Mouse (Mus musculus): Measurements from ENCODE around the gene Olfr311. TPM values are rescaled to one million over a fixed set of nuclear protein-coding genes. Genes with fewer than 3 reads are reported as not detected.

Olfr311 gene
- polyA plus RNA-seq, 1 experiment from 2014 or later = not detected

- Histone ChIP-seq H3K9ac (ENCODE audit: low read depth, low read length) (no peak overlapping the region), H3K9me3 (ENCODE audit: control insufficient read depth, low read length) (peaks cover 17% of the 10 kb centered on the region), H3K27me3 (replicated peaks; ENCODE audit: control insufficient read depth, insufficient read depth, low read length) (no peaks in the 10 kb centered on the region), H3K4me1 (ENCODE audit: control insufficient read depth, insufficient read depth, low read depth, low read length) (no peaks in the 10 kb centered on the region), H3K4me3 (ENCODE audit: low read length) (no peak overlapping the region), H3K36me3 (ENCODE audit: control insufficient read depth, insufficient read depth, low read length) (peaks cover 47% of the 10 kb centered on the region), H3K27ac (ENCODE audit: low read depth, low read length) (no peak overlapping the region), H3K4me2 (ENCODE audit: low read length) (no peak overlapping the region)
- 97% methylated on average over 8 of the region's 8 CpGs for WGBS
- ATAC-seq = no peak
Measured at GRCm38 (mm10) chr11:58860744-58861143, 21.7 kb downstream of the Olfr311 start.

- ATAC-seq = peak; percentile 94
- peak within 1 kb of the TSS; percentile 87 for H3K27ac ChIP-seq (ENCODE audit: low read depth, low read length)
- WGBS = 4% methylated on average over 37 of the region's 37 CpGs
- peak within 1 kb of the TSS; percentile 70 for H3K4me3 ChIP-seq (ENCODE audit: low read length)
- peaks cover 4% of the 10 kb centered on the region; the same call in 1 of the 2 replicates for H3K4me1 ChIP-seq (ENCODE audit: control insufficient read depth, insufficient read depth, low read depth, low read length)
- H3K27me3 ChIP-seq (replicated peaks; ENCODE audit: control insufficient read depth, insufficient read depth, low read length) = no peaks in the 10 kb centered on the region
- no peaks in the 10 kb centered on the region for H3K9me3 ChIP-seq (ENCODE audit: control insufficient read depth, low read length)
- H3K9ac ChIP-seq (ENCODE audit: low read depth, low read length) = peak within 1 kb of the TSS; percentile 86
- H3K36me3 ChIP-seq (ENCODE audit: control insufficient read depth, insufficient read depth, low read length) = peaks cover 15% of the 10 kb centered on the region; the same call in 1 of the 2 replicates
- peak within 1 kb of the TSS; percentile 65 for H3K4me2 ChIP-seq (ENCODE audit: low read length)
Measured at GRCm38 (mm10) chr11:58867039-58867953, 28.2 kb downstream of the Olfr311 start, which contains the start of gene 2810021J22Rik. Gene 2810021J22Rik (plus strand): TSS chr11:58867216.

- H3K9me3 ChIP-seq (ENCODE audit: control insufficient read depth, low read length) = no peaks in the 10 kb centered on the region
- peak; percentile 5; the same call in 1 of the 2 replicates for ATAC-seq
- peaks cover 15% of the 10 kb centered on the region; the same call in 1 of the 2 replicates for H3K36me3 ChIP-seq (ENCODE audit: control insufficient read depth, insufficient read depth, low read length)
- H3K27me3 ChIP-seq (replicated peaks; ENCODE audit: control insufficient read depth, insufficient read depth, low read length) = no peaks in the 10 kb centered on the region
- H3K9ac ChIP-seq (ENCODE audit: low read depth, low read length) = peak overlapping the region; percentile 86; the same call in 1 of the 2 replicates
- peak overlapping the region; percentile 65 for H3K4me2 ChIP-seq (ENCODE audit: low read length)
- WGBS = 78% methylated on average over 6 of the region's 6 CpGs
- peak overlapping the region; percentile 70 for H3K4me3 ChIP-seq (ENCODE audit: low read length)
- peaks cover 4% of the 10 kb centered on the region; the same call in 1 of the 2 replicates for H3K4me1 ChIP-seq (ENCODE audit: control insufficient read depth, insufficient read depth, low read depth, low read length)
- no peak overlapping the region for H3K27ac ChIP-seq (ENCODE audit: low read depth, low read length)
Measured at GRCm38 (mm10) chr11:58867954-58868330, 28.9 kb downstream of the Olfr311 start.

GRCm38 (mm10) chr11:58870961-58871360 is 31.9 kb downstream of the Olfr311 start:
- no peak for ATAC-seq
- Histone ChIP-seq H3K4me1 (ENCODE audit: control insufficient read depth, insufficient read depth, low read depth, low read length) (peaks cover 4% of the 10 kb centered on the region; the same call in 1 of the 2 replicates), H3K9me3 (ENCODE audit: control insufficient read depth, low read length) (no peaks in the 10 kb centered on the region), H3K9ac (ENCODE audit: low read depth, low read length) (no peak overlapping the region), H3K4me3 (ENCODE audit: low read length) (no peak overlapping the region), H3K27ac (ENCODE audit: low read depth, low read length) (no peak overlapping the region), H3K27me3 (replicated peaks; ENCODE audit: control insufficient read depth, insufficient read depth, low read length) (no peaks in the 10 kb centered on the region), H3K36me3 (ENCODE audit: control insufficient read depth, insufficient read depth, low read length) (peaks cover 18% of the 10 kb centered on the region; the same call in 1 of the 2 replicates), H3K4me2 (ENCODE audit: low read length) (no peak overlapping the region)
- 94% methylated on average over 4 of the region's 4 CpGs for WGBS

- no peaks in the 10 kb centered on the region for H3K4me1 ChIP-seq (ENCODE audit: control insufficient read depth, insufficient read depth, low read depth, low read length)
- 84% methylated on average over 8 of the region's 8 CpGs for WGBS
- no peaks in the 10 kb centered on the region for H3K27me3 ChIP-seq (replicated peaks; ENCODE audit: control insufficient read depth, insufficient read depth, low read length)
- H3K9me3 ChIP-seq (ENCODE audit: control insufficient read depth, low read length) = no peaks in the 10 kb centered on the region
- H3K4me3 ChIP-seq (ENCODE audit: low read length) = no peak overlapping the region
- no peak overlapping the region for H3K27ac ChIP-seq (ENCODE audit: low read depth, low read length)
- no peak overlapping the region for H3K9ac ChIP-seq (ENCODE audit: low read depth, low read length)
- no peak for ATAC-seq
- no peak overlapping the region for H3K4me2 ChIP-seq (ENCODE audit: low read length)
- H3K36me3 ChIP-seq (ENCODE audit: control insufficient read depth, insufficient read depth, low read length) = peaks cover 20% of the 10 kb centered on the region
Measured at GRCm38 (mm10) chr11:58883756-58884155, 44.7 kb downstream of the Olfr311 start.

GRCm38 (mm10) chr11:58890511-58890910 is 51.5 kb downstream of the Olfr311 start:
- Histone ChIP-seq H3K9me3 (ENCODE audit: control insufficient read depth, low read length) (no peaks in the 10 kb centered on the region), H3K4me3 (ENCODE audit: low read length) (no peak overlapping the region), H3K27ac (ENCODE audit: low read depth, low read length) (no peak overlapping the region), H3K4me2 (ENCODE audit: low read length) (no peak overlapping the region), H3K4me1 (ENCODE audit: control insufficient read depth, insufficient read depth, low read depth, low read length) (no peaks in the 10 kb centered on the region), H3K36me3 (ENCODE audit: control insufficient read depth, insufficient read depth, low read length) (peaks cover 25% of the 10 kb centered on the region), H3K27me3 (replicated peaks; ENCODE audit: control insufficient read depth, insufficient read depth, low read length) (no peaks in the 10 kb centered on the region), H3K9ac (ENCODE audit: low read depth, low read length) (no peak overlapping the region)
- no peak for ATAC-seq
- 92% methylated on average over 10 of the region's 10 CpGs for WGBS

Other genes starting within 250 kb of the Olfr311 start
- gene Olfr324, start 244.1 kb upstream of the Olfr311 start, polyA plus RNA-seq (2015; fragmentation: Nextera tagmentation; extraction: Ambion mirVana) = 0.08 and 0.30 TPM in 2 replicates
- not detected in 2 replicates for gene 2210407C18Rik, start 223.2 kb upstream of the Olfr311 start, polyA plus RNA-seq (2015; fragmentation: Nextera tagmentation; extraction: Ambion mirVana)
- gene Olfr323, start 208.8 kb upstream of the Olfr311 start, polyA plus RNA-seq (2015; fragmentation: Nextera tagmentation; extraction: Ambion mirVana) = not detected in 2 replicates
- 0.20 and 0.25 TPM in 2 replicates for gene Trim58, start 198.8 kb upstream of the Olfr311 start, polyA plus RNA-seq (2015; fragmentation: Nextera tagmentation; extraction: Ambion mirVana)
- not detected in 2 replicates for gene Olfr322, start 180.5 kb upstream of the Olfr311 start, polyA plus RNA-seq (2015; fragmentation: Nextera tagmentation; extraction: Ambion mirVana)
- gene Olfr320, start 158.2 kb upstream of the Olfr311 start, polyA plus RNA-seq (2015; fragmentation: Nextera tagmentation; extraction: Ambion mirVana) = not detected in 2 replicates
- gene Olfr319, start 140.1 kb upstream of the Olfr311 start, polyA plus RNA-seq (2015; fragmentation: Nextera tagmentation; extraction: Ambion mirVana) = not detected in 2 replicates
- not detected in 2 replicates for gene Olfr318, start 115.2 kb upstream of the Olfr311 start, polyA plus RNA-seq (2015; fragmentation: Nextera tagmentation; extraction: Ambion mirVana)
- gene Olfr317, start 100.0 kb upstream of the Olfr311 start, polyA plus RNA-seq (2015; fragmentation: Nextera tagmentation; extraction: Ambion mirVana) = 0.26 and 0.27 TPM in 2 replicates
- gene Olfr316, start 86.5 kb upstream of the Olfr311 start, polyA plus RNA-seq (2015; fragmentation: Nextera tagmentation; extraction: Ambion mirVana) = not detected in 2 replicates
- gene Olfr315, start 66.1 kb upstream of the Olfr311 start, polyA plus RNA-seq (2015; fragmentation: Nextera tagmentation; extraction: Ambion mirVana) = 0.10 TPM in 1 of 2 replicates, not detected in the other
- gene Olfr314, start 56.3 kb upstream of the Olfr311 start, polyA plus RNA-seq (2015; fragmentation: Nextera tagmentation; extraction: Ambion mirVana) = not detected in 2 replicates
- 10.0 and 11.0 TPM in 2 replicates for gene Fam183b, start 37.3 kb upstream of the Olfr311 start, polyA plus RNA-seq (2015; fragmentation: Nextera tagmentation; extraction: Ambion mirVana)
- gene Olfr313, start 24.3 kb upstream of the Olfr311 start, polyA plus RNA-seq (2015; fragmentation: Nextera tagmentation; extraction: Ambion mirVana) = not detected in 2 replicates
- gene Olfr312, start 10.0 kb upstream of the Olfr311 start, polyA plus RNA-seq (2015; fragmentation: Nextera tagmentation; extraction: Ambion mirVana) = not detected in 2 replicates
- gene Gm12258, start 7.9 kb downstream of the Olfr311 start, polyA plus RNA-seq (2015; fragmentation: Nextera tagmentation; extraction: Ambion mirVana) = 19.8 and 22.3 TPM in 2 replicates
- gene 2810021J22Rik, start 28.0 kb downstream of the Olfr311 start, polyA plus RNA-seq (2015; fragmentation: Nextera tagmentation; extraction: Ambion mirVana) = 10.8 and 13.8 TPM in 2 replicates
- gene Zfp39, start 65.0 kb downstream of the Olfr311 start, polyA plus RNA-seq (2015; fragmentation: Nextera tagmentation; extraction: Ambion mirVana) = 6.1 and 8.1 TPM in 2 replicates
- gene Btnl10, start 78.7 kb downstream of the Olfr311 start, polyA plus RNA-seq (2015; fragmentation: Nextera tagmentation; extraction: Ambion mirVana) = not detected in 2 replicates
- 563 and 570 TPM in 2 replicates for gene Rnf187, start 99.7 kb downstream of the Olfr311 start, polyA plus RNA-seq (2015; fragmentation: Nextera tagmentation; extraction: Ambion mirVana)
- gene Hist3h2ba, start 109.7 kb downstream of the Olfr311 start, polyA plus RNA-seq (2015; fragmentation: Nextera tagmentation; extraction: Ambion mirVana) = 249 and 250 TPM in 2 replicates
- 85.3 and 89.6 TPM in 2 replicates for gene Hist3h2a, start 115.4 kb downstream of the Olfr311 start, polyA plus RNA-seq (2015; fragmentation: Nextera tagmentation; extraction: Ambion mirVana)
- 1.1 and 1.8 TPM in 2 replicates for gene Trim17, start 115.4 kb downstream of the Olfr311 start, polyA plus RNA-seq (2015; fragmentation: Nextera tagmentation; extraction: Ambion mirVana)
- 20.7 and 21.4 TPM in 2 replicates for gene Trim11, start 138.8 kb downstream of the Olfr311 start, polyA plus RNA-seq (2015; fragmentation: Nextera tagmentation; extraction: Ambion mirVana)

All from hindbrain, embryonic 16.5 days (tissue).